Mouse (Mus musculus): ENCODE results near the gene Ccdc58.
"Not testable (repeated sequence)": the region's sequence is repeated elsewhere in the genome, so short reads cannot be mapped to it uniquely, and the experiment has no call there.

The Ccdc58 gene

DNA sequence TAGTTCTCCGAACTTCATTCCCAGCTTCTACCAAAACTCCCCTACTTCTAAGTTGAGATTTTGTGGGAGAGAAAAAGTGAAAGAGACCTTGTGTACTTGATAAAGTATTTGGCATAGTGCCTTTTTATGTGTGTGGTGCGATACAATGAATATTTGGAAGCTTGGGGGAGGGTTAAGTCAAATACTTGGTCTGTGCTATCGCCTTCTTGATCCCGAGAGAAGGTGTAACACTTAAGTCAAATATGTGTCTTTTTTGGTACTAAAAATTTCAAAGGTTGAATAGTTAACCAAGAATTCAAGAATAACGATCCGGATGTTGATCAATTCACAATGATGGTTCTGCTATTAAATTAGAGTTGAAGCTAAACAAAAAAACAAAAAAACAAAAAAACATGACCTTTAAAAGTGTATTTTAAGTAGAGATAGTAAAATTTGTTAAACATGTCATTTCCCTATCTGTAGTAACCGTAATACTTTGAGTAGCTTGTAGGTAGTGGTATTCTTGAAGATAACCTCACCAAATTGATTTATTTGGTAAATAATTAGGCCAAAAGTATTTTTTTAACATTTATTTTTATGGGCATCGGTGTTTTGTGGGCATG is 1.0 kb downstream of the Ccdc58 start:
- DNase-seq (ENCODE audit: inconsistent age in 2 of 2, low spot score in 1 of 2): no peak

DNA sequence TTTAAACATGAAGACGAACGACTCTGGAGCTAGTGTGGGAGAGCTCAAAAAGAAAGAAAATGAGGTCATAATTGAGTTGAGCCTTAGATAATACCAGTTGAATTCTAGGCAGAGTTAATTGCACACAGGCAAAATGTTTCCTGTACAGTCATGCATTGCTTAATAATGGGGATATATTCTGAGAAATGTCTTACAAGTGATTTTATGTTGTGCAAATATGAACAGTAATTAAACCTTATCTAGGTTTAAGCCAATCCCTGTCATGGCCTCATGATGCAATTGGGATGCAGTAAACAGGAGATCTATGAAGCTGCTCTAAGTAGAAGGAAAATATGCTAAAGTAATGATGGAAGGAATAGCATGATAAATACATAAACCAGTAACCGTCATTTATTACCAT is 3.3 kb downstream of the Ccdc58 start:
- peak in 1 of 2 experiments; percentile 45 for DNase-seq (ENCODE audit: inconsistent age in 2 of 2, low spot score in 1 of 2)

DNA sequence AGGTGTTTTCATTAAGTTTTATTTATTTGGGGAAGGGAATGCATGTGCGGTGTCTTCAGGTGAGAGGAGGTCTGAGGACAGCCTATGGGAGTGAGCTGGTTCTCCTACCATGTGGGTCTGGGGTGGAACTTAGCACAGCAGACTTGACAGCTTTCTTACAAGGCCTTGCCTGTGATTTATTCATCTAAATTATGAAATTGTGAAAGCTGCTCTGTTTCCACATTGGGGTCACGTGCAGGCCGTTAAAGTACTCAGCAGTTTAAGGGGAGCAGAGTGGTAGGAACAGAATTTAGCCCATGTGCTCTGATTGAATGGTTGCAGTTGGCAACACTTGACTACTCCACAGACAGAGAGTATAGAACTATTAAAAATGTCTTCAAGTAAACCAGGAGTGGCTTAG is 8.4 kb downstream of the Ccdc58 start:
- DNase-seq (ENCODE audit: inconsistent age in 2 of 2, low spot score in 1 of 2): peak in 1 of 2 experiments; percentile 78

DNA sequence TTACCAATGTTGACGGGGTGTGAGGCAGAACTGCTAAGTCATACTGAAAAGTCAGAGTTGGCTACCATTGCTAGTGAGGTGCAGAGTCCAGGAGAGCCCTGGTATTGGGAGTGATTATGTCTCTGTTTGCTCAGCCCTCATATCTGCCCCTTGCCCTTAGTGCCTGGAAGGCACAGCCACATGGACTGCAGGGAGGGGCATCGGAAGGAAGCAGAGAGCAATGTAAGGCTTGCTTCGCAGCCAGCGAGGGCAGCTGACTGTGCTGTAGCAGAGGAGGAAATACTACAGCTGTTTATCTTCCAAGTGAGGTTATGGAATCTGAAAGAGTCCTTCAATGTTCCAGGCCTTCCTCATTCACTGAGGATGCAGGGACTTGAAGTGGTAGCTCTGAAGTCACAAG is 16.4 kb downstream of the Ccdc58 start:
- DNase-seq (ENCODE audit: inconsistent age in 2 of 2, low spot score in 1 of 2): no peak

DNA sequence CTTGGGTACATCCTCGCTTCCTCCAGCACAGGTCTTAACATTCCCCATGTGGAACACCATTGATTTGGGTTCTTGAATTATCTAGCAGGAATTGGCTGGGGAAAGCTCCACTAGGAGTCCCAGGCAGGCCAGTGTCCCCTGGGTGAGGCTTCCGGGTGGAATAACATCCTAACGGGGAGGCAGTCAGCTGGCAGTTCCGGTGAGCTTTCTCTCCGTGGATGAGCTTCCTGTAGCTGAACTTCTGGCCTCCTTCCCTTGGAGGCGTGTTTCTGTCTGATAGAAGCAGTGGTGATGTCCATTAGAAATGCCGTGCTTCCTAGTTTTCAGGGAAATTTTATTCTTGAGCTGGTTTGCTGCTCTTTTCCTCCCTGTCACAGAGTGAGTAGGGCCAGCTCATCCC is 17.6 kb downstream of the Ccdc58 start:
- DNase-seq (ENCODE audit: inconsistent age in 2 of 2, low spot score in 1 of 2): no peak

DNA sequence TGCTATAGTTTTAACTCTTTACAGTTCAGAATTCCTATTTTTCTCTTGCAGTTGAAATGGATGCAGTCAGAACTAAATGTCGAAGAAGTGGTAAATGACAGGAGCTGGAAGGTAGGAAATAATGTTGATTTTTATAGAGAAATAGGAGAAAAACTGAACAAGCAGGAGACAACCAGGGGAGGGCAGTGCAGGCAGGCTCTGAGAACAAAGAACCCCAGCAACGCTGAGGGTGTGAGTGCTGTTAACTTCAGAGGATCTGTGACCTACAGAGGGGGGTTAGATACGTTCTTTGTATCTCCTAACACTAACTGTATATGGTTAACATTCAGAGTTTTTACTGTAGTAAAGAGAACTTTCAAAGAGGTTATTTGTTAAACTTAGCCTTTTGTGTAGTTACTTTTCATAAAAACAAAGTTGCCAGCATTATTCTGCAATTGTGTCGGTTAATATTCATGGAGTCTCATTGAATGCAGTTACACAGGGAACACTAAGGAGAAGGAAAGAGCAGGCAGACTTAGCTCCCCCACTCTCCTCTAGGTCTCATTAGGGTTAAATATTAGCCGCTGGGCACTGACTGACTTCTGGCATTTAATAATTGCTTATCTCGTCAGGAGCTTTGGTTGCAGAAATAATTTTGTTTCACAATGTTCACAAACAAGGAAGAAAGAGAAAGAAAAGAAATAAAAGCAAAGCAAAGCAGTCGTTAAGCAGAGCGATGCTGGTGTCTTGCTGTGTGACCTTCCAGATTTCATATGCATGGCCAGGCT is 18.5 kb downstream of the Ccdc58 start:
- no peak for DNase-seq (ENCODE audit: inconsistent age in 2 of 2, low spot score in 1 of 2)

DNA sequence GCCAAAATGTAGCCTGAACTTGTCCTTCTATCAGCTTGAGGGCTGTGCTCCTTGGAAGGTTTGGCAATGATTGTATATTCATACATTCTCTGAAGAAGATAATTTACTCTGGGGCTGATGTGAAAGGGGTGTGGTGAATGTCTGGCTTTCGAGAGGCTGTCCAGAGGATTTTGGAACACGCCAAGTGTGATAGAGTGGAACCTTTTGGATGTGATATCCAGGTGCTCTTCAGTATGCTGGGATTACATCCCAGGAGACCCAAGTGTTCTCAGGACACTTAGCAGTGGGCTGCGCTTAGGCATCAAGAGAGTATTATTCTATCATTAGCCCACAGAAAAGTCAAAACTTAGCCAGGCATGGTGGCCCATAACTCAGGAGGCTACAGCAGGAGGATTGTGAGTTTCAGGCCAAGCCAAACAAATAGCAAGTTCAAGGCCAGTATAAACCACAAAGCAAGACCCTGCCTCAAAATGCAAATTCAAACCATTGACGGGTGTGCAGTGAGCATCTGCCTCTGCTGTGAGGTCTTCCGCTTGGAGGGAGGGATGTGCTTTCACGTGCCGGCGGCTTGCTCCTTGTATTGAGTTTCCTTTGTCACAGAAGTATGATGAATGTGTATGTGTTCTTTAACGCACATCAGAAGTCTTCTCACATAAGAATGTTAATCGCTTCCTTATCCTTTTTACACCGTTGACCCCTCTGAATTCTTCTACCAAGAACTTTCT is 19.5 kb downstream of the Ccdc58 start:
- DNase-seq (ENCODE audit: inconsistent age in 2 of 2, low spot score in 1 of 2): no peak

DNA sequence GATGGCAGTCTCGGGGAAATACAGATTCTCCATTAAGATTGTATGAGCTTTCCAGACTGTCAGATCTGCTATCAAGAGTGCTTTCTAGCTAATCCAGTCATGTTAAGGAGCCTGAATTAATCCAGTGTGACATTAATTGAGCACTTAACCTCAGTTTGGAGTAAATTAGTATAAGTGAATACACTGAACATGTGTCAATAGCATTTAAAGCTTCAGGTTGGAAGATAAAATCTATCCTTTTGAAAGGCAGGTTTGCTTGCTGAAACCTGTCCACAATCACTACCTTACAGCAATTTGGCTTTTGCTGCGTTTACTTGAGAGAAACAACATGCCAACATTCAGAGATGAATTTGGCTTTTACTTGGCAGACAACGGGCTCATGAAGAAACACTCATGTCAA is 22.6 kb downstream of the Ccdc58 start:
- DNase-seq (ENCODE audit: inconsistent age in 2 of 2, low spot score in 1 of 2): no peak

DNA sequence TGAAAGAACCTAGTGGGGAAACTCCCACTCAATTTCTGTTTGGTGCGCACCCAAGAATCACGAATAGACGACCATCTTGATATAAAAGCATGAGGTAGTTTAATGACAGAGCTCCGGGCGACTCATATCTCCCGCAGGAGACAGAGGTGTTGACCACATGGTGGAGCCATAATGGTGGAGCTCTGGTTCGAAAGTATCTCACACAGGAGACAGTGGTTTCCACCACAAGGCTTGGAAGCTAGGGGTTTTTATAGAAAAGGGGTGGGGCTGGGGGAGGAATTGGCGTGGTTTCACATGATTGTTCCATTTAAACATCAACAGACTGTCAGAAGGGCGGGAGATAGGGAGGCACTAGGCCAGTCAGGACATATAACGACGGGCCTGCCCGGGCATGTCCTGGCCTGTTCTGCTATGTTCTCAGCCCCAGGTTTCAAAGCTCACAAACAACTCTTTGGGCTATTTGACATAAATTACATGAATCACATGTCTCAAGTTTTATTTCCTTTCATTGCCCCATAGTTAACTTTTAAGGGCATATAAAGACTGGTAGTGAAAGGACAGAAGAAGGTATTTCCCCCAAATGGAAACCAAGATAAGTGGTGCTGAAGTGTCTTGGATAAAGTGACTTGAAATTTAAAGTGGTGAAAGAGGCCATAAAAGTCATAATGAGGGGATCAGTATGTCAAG is 26.5 kb downstream of the Ccdc58 start:
- DNase-seq (ENCODE audit: inconsistent age in 2 of 2, low spot score in 1 of 2): not testable (repeated sequence)

DNA sequence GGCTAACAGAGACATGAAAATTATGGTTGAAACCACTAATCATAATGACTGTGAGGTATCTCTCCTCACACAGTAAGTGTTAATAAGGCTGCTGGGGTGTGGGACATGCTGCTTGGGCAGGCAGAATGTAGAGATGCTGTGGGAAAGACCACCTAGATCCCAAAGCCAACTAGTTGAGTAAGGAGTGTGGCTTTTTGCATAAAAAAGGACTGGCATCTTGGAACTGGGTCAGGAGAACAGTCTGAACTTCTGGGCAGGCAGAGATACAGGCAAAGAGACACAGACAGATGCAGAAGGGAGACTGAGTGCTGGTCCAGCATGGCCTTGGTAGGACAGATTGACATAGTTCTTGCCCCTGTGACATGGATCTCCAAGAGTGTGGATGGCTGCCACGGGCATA is 30.0 kb downstream of the Ccdc58 start:
- no peak for DNase-seq (ENCODE audit: inconsistent age in 2 of 2, low spot score in 1 of 2)

DNA sequence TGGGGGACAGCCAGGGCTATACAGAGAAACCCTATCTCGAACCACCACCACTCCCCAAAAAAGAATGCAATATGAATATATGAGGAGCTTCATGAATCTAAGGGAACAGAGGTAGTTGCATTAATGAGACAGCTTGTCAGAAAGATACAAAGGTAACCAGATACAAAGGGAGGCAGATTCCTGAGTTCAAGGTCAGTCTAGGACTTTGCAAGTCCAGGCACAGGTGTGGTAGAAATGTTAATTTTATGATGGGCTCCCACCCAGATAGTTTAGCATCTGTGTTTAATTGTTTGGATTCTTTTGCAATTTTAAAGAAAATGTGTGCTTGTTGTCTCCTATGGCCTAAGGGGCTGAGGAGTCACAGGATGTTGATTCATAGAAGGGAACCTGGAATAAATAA is 30.7 kb downstream of the Ccdc58 start:
- no peak for DNase-seq (ENCODE audit: inconsistent age in 2 of 2, low spot score in 1 of 2)

DNA sequence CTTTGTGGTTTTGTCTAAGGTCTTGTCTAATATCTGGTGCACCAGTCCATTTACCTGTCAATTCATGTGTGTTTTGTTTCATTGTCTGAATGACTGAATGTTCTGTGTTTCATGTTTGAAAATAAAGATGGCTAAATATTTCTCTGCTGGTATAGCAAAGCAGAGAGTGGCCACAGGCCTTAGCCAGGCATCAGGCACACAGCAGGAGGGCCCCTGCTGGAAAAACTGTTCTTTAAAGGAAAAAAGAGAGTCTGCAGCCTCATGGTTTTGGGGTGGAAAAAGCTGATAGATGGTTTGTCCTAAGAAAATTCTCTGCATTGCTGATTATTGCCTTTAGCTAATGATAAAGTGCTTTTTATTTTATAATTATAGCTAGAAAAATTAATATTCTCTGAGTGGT is 40.0 kb downstream of the Ccdc58 start:
- not testable (repeated sequence) for DNase-seq (ENCODE audit: inconsistent age in 2 of 2, low spot score in 1 of 2)

DNA sequence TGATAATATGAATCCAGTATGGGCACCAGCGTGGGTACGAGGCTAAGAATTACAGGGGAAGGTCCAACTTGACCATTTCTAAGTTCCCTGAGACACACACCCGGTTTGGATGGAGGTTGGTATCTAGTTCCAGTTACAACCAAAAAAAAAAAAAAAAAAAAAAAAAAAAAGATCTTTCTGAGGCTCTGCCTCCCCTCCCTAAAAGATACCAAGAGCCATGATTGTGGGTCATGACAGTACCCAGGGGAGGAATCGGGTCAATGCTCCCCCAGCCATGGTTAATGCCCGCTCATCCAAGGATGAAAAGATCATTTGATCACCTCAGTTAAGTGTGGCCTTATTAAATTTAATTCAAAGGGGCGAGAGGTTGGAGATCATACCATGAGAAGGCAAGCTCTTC is 44.3 kb downstream of the Ccdc58 start:
- DNase-seq (ENCODE audit: inconsistent age in 2 of 2, low spot score in 1 of 2): not testable (repeated sequence)

DNA sequence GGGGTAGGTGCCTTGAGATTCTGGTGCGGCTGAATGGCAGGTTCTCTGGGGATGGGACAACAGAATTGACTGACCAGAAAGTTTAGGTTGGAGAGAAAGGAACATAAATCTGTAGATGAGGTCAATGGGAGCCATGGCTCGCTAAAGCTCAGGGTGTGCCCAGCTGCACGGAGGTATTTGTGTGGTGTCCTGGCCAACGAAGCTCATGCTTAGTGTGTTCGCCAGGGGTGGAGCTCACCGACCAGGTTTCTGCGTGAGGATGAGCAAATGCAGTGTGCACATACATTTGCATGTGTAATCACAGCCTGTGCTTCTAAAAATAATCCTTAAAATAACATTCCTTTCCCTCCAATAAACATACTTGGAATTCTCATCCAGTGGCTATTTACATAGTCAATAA is 56.6 kb downstream of the Ccdc58 start:
- DNase-seq (ENCODE audit: inconsistent age in 2 of 2, low spot score in 1 of 2): no peak

DNA sequence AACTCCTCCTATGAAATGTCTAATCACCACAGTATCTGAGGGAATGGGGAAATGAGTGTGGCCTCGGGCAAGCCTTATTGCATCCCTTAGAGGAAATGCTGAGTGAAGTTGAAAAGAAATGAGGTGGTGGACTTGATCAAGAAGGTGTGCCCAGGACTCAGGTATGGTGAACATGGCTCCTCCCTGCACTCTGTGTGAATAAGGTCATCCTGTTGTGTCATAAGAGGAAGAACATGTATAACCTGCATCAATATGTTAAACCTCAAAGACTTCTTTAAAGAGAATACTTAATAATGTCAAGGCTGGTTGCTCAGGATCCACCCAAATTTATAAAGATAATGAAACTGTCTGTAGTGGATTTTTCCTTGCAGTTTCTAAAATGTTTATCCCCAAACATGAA is 59.7 kb downstream of the Ccdc58 start, which contains the start of gene Csta1:
Gene Csta1 (minus strand): TSS at position 101 of the 400 bp plus-strand sequence.
- DNase-seq (ENCODE audit: inconsistent age in 2 of 2, low spot score in 1 of 2): no peak

DNA sequence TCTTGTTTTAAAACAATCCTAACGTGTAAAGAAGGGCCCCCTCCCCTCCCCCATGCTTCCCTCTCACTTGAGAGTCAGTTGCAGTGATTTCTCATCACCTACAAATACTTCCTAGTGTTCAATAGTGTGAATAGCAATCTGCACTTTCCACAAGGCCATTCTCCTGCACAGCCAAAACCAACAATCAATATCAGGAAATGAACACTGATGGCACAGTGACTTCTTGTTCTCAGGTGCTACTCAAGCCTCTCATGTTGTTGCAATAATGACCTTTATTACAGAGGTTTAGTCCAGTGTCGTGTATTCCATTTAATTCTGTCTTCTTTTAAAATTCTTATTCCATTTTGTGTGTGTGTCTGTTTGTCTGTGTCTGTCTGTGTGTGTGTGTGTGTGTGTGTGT is 66.7 kb downstream of the Ccdc58 start:
- no peak for DNase-seq (ENCODE audit: inconsistent age in 2 of 2, low spot score in 1 of 2)
